Mouse (Mus musculus) heart, adult 2 months (tissue): ENCODE results near the gene Ddit4.

Experiments
- CTCF ChIP-seq: fragments of 200-600 bp; IDR thresholded peaks from 2 replicates; pipeline ENCODE4 v1.8.1; 2022; ENCODE audit warnings: antibody characterized with exemption, mild to moderate bottlenecking, moderate library complexity
- EP300 ChIP-seq: fragments of 200-500 bp; IDR thresholded peaks from 2 replicates; pipeline ENCODE4 v1.6.1; 2011; ENCODE audit warnings: low read depth, low read length, control low read depth; ENCODE audit not compliant: insufficient read depth

GRCm38 (mm10) chr10:59972999-59973398 is 21.4 kb upstream of the Ddit4 start:
- TF ChIP-seq EP300 (no peak), CTCF (no peak)
